Mouse (Mus musculus) layer of hippocampus, postnatal 36 days (tissue): ENCODE data around the gene Arg2. TPM values are rescaled to one million over a fixed set of nuclear protein-coding genes. Genes with fewer than 3 reads are reported as not detected.
"Not testable (repeated sequence)": the region's sequence is repeated elsewhere in the genome, so short reads cannot be mapped to it uniquely, and the experiment has no call there.

Source experiments
- DNase-seq, 2 experiments: peaks; one replicate each; pipeline ENCODE4 v3.0.0; 2022
- total RNA-seq, 2 experiments: library from RNA; stranded (reverse); gene quantifications; 2 replicates each; pipeline ENCODE4 v1.2.3; 2021

The Arg2 gene
- total RNA-seq, 2 experiments from 2014 or later: 2.9 to 3.3 TPM

DNA sequence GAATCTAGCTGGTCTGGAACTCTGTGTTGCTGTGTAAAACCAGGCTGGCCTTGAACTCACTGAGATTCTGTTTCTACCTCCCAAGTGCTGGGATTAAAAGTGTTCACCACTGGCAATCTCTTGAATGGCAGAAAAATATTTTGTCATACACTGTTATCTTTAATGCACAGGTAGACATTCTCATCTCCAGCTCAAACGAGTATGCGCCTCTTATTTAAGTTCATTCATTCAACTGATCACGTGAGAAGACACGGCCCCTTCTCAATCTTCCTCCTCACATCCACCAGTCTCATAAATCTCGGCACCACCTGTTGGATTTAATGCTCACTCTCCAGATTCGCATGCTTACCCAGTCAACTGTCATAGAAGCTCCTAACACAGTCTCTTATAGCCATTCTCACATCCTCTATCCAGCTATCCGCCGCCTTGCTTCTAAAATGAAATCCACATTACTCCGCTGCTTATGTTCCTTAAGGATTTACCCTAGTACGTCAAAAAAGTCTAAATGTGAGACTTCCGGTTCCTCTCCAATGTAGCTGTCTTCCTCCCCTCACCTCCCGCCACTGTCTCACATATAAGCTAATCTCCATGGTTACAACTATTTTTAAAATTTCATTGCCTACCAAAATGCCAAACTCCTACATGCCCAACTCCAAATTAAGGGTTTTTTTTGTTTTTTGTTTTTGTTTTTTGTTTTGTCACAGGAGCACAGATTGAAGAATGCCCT lies 40.9 kb downstream of the Arg2 start:
- no peak for DNase-seq

DNA sequence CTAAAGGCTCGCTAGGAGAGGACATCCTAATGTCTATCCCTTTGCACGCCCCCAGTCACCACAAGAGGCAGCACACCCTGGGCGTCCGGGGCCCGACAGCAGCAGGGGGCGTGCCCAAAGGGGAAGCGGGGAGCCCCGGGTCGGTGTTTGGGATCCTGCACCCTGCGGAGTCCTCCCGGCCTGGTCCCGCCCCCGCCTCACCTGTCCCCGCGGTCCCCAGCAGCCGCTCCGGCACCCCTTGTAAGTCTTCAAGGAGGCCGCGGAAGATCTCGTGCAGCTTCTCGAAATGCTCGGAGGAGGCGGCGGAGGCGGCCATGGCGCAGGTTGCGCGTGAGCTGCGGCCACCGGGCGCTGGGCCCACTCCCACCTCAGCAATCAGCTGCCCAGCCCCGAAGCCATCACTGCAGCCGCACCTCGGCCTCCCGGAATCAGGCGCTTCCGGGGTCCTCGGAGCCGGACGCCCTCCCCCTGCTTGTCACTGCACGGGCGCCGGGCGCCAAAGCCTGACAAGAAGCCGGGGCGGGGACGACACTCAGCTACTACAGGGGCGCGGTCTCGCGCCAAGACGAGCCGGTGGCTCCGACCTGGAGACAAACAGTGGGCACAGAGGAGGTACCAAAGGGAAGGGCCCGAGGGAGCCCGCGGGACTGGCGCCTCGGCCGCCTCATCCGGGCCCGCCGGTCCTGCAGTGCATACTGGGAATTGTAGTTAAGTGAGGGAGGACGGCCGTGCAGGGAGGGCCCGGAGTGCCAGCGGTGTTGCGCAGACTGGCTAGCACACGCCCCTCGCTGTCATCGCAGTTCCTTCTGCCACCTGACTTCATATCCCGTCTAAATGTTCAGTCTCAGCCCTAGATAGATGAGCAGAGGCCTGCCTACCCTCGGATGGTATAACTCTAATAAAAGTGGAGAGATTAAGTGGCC lies 41.7 kb downstream of the Arg2 start, which contains the start of gene Vti1b:
TSS of gene Vti1b (minus strand) at position 649 of the 923 bp plus-strand sequence.
- DNase-seq: peak; percentile 94

DNA sequence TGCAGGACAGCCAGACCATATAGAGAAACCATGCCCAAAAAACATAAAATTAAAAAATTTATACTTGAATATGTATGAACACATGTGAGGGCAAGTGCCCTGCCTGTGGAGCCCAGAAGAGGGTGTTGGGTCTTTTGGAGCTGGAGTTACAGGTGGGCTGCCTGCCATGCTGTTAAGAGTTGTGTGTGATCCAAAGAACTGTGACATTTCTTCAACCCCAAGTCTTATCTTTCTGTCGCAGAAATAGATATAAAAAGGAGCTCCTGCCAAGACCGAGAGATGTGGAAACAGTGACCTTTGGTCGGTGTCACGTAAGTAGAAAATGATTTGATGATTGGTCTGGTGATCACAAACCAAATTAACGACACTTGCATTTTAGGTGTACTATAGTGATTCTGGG lies 43.1 kb downstream of the Arg2 start:
- no peak for DNase-seq

DNA sequence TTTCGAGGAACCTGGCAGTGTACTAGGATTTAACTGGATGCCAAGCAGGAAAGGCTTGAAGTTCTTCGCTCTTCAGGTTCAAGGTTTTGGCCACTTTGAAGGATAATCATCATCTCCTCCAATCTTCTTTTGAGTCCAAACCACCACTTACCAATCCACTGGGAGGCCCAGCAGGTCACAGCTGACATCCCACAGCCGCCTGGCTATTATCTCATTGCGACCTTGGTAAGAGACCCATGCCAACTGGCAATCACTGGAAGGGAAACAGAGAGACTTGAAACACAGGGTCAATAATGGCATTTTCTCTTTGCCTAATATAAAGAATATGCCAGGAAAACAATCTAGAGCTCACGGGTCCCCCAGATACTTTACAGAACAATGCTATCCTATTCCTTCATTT lies 45.4 kb downstream of the Arg2 start:
- DNase-seq: no peak

DNA sequence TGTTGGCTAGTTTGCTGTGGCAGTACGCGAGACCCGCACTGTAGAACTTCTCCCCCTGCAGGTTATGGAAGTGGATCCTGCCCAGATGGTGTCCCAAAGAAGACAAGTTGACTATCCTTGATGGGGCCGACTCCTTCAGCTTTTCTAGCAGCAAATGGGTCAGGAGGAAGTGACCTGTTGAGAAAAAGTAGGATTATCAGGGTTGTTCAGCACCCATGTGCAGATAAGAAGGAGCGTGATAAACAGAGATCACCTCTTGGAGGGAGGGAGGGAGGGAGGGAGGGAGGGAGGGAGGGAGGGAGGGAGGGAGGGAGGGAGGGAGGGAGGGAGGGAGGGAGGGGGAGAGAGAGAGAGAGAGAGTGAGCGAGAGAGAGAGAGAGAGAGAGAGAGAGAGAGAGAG lies 54.6 kb downstream of the Arg2 start:
- DNase-seq: not testable (repeated sequence)

DNA sequence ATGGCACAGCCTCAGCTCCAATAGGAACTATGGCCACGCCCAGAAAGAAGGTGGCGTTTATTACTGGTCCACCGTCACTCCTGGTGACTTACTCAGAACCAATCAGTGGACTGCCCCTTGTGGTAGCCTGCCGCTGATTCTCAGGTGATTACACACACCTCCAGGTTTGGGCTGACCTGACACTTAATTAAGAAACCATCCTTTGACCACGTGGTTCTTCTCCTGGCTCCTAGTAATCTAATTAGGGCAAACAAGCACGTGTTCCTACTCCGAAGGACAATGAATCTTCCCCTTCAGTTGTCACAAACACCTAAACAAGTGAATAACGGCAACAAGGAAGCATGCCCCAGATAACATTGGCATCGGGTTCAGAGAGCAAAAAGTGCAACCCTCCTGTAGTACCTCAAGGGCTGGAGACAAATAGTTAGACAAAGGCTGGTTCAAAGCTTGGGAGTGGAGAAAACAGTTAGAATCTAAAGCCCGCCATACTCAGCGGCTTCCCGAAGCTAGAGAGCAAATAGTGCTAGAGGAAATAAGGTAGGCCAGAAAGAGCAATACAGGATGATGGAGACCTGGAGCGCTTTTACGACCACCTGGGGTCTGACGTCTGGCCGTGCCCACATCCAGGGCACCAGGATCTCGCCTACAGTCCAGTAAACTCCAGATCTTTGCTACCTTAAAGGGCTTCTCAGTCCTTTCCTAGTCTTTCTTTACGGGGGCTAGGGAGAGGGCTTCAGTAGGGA lies 60.5 kb downstream of the Arg2 start:
- DNase-seq: peak in 1 of 2 experiments; percentile 44

DNA sequence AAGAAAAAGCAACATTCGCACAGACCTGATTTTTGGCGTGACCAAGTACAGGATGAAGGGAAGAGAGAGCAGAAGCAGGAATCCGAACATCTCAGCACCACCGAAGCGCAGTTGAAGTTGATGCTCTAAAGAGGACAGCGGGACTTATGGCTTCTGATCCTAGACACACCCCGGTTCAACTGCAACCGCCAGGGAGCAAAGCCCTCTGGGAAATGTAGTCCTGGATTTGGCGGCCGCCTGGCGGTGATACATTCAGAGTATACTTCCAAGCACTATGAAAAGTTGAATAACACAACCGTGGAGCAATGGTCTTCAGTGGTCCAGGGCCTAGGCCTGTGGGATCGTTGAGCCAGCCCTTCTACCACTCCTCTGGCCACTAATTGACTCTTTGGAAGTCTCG lies 61.1 kb downstream of the Arg2 start:
- DNase-seq: peak; percentile 69 to 73

DNA sequence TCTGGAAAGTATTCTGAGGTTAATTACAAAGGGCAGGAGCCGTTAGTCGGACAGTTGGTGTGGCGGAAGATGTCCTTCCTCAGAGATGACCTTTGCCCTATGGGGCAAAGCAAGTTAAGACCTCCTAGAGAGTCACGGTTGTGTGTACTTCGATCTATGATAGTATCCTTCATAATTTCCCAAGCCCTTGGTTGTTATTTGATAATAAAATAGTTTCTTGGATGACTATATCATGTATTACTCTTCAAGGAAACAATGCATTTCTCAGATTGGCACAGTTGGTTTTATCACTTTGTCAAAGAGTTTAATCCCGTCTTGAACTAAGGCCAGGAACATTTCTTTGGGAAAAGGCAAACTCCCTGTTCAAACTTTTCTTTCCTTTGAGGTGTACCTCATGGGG lies 61.6 kb downstream of the Arg2 start, which contains the start of gene Rdh11:
TSS of gene Rdh11 (minus strand) at position 101 of the 400 bp plus-strand sequence.
- DNase-seq: no peak

DNA sequence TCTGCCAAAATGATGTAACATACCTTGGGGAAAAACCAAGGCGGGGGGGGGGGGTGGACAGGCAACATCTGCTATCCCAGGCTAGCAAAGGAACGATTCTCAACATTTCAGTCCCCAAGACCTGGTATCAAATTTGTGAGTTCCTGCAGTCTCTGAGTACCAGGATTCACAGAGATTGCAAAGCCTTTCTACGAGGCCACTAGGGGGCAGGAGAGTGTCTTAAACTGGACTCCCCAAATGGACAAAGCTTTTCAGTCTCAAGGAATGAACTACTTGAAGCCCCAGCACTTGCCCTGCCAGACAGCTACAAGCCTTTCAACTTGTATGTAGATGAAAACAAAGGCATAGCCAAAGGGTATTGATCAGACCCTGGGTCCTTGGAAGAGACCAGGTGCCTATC lies 62.9 kb downstream of the Arg2 start:
- DNase-seq: peak; percentile 44 to 68

DNA sequence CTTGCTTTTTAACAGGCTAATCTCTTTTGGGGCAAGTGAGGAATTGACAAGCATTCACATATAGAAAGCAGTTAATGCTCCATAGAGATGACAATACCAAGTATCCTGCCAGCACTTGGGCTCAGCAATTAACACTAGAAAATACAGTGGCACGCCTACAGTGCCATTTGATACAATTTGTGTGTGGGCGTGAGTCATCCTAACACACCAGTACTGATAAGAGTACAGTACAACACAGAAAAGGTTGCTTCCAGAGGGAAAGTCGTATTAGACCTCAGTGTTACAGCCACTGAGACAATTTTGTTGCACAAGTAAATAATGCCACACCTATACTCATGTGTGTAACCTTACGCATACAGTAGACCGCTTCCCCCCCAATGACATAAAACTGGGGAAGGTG lies 66.5 kb downstream of the Arg2 start:
- peak in 1 of 2 experiments; percentile 15 for DNase-seq

DNA sequence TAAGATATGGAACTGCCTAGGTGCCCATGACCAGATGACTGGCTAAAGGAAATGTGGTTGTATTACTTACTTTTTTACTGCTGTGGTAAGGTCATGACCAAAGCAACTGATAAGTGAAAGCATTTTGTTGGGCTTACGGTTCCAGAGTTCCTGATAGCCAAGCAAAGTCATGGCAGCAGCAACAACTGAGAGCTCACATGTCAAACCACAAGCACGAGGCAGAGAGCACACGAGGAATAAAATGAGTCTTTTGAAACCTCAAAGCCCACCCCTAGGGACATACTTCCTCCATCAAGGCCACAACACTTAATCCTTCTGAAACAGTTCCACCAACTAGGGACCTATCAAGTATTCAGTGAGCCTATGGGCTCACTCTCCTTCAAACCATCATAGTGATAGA lies 71.3 kb downstream of the Arg2 start:
- DNase-seq: no peak

Other genes with a start within 250 kb of the Arg2 start
- gene Plek2, start 223.8 kb upstream of the Arg2 start, total RNA-seq: under 1 TPM in 1 of 2 experiments, not detected in 1; 0.22 TPM
- 10 to 100 TPM; 28.0 to 28.9 TPM for gene Tmem229b, start 123.2 kb upstream of the Arg2 start, total RNA-seq
- 10 to 100 TPM; 16.9 to 22.1 TPM for gene Plekhh1, start 101.6 kb upstream of the Arg2 start, total RNA-seq
- gene Pigh, start 41.1 kb upstream of the Arg2 start, total RNA-seq: 10 to 100 TPM; 11.2 to 11.7 TPM
- 100 to 1,000 TPM; 160 to 192 TPM for gene Vti1b, start 41.9 kb downstream of the Arg2 start, total RNA-seq
- gene Rdh11, start 61.5 kb downstream of the Arg2 start, total RNA-seq: 10 to 100 TPM; 20.2 to 20.5 TPM
- gene Rdh12, start 78.1 kb downstream of the Arg2 start, total RNA-seq: 1 to 10 TPM; 2.7 to 3.6 TPM
- 10 to 100 TPM; 32.2 to 34.6 TPM for gene Zfyve26, start 165.5 kb downstream of the Arg2 start, total RNA-seq
- under 1 TPM; 0.17 to 0.18 TPM for gene Rad51b, start 166.5 kb downstream of the Arg2 start, total RNA-seq